Mouse (Mus musculus): Measurements from ENCODE around the gene Aif1. TPM values are rescaled to one million over a fixed set of nuclear protein-coding genes. Genes with fewer than 3 reads are reported as not detected.
A peak's percentile ranks its signal among the peaks of the same experiment; 100 is the strongest.

Aif1 gene
- polyA plus RNA-seq, 1 experiment, result 8.9 TPM

DNA sequence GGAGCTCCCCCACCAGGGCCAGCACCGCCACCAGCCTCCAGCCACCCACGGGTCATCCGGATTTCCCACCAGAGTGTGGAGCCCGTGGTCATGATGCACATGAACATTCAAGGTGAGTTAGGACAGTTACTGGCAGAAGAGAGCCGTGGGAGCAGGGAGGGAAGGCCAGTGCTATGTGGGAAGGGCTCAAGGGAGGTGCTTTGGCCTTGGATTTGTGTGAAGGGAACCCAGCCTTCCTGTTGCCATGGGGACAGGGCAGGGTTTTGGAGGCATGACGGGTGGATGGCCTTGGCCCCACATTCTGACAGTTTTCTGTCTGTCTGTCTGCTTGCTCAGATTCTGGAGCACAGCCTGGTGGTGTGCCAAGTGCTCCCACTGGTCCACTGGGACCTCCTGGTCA is 33.9 kb downstream of the Aif1 start:
- TF ChIP-seq CTCF (IDR thresholded peaks at IDR 0.05; ENCODE audit: borderline replicate concordance, control insufficient read depth, extremely low read depth, insufficient read depth, low read length, poor library complexity) (no peak), POLR2A (IDR thresholded peaks at IDR 0.05; ENCODE audit: control insufficient read depth, extremely low read depth, insufficient read depth, low read length, poor library complexity) (no peak)
- Histone ChIP-seq H3K4me1 (replicated peaks; ENCODE audit: control insufficient read depth, insufficient read depth, low read length) (no peaks in the 10 kb centered on the region), H3K27me3 (ENCODE audit: control insufficient read depth, insufficient read depth, low read length) (no peaks in the 10 kb centered on the region), H3K4me3 (ENCODE audit: control insufficient read depth, insufficient read depth, low read length) (no peak overlapping the region), H3K36me3 (ENCODE audit: control insufficient read depth, insufficient read depth, low read length) (peaks cover 85% of the 10 kb centered on the region), H3K27ac (ENCODE audit: control insufficient read depth, insufficient read depth, low read length) (no peak overlapping the region)
- no peak for DNase-seq
- 95% methylated on average over 6 of the region's 6 CpGs for WGBS

DNA sequence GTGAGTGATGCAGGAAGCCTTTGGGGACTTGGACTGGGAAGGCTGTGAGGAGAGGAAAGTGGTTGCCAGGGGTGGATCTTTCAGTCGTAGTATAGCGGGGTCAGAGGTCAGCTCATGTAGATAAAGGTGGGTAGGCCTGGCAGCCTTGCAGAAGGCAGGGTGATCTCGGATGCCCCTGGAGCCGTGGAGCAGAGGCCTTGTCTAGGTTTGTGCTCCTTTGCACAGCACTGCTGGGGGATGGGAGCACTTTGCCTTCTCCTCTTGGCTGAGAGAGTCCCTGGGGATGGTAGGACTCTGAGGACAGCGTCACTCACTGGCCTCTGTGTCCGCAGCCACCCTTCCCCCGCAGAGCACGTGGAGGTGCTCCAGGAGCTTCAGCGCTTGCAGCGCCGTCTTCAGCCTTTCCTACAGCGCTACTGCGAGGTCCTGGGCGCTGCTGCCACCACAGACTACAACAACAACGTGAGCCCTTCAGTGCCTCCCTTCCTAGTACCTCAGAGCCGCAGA is 35.3 kb downstream of the Aif1 start:
- peaks cover 71% of the 10 kb centered on the region for H3K36me3 ChIP-seq (ENCODE audit: control insufficient read depth, insufficient read depth, low read length)
- peaks cover 2% of the 10 kb centered on the region for H3K4me1 ChIP-seq (replicated peaks; ENCODE audit: control insufficient read depth, insufficient read depth, low read length)
- H3K4me3 ChIP-seq (ENCODE audit: control insufficient read depth, insufficient read depth, low read length), result no peak overlapping the region
- TF ChIP-seq POLR2A (IDR thresholded peaks at IDR 0.05; ENCODE audit: control insufficient read depth, extremely low read depth, insufficient read depth, low read length, poor library complexity) (no peak), CTCF (IDR thresholded peaks at IDR 0.05; ENCODE audit: borderline replicate concordance, control insufficient read depth, extremely low read depth, insufficient read depth, low read length, poor library complexity) (no peak)
- 93% methylated on average over 16 of the region's 16 CpGs for WGBS
- H3K27me3 ChIP-seq (ENCODE audit: control insufficient read depth, insufficient read depth, low read length), result no peaks in the 10 kb centered on the region
- DNase-seq, result no peak
- no peak overlapping the region for H3K27ac ChIP-seq (ENCODE audit: control insufficient read depth, insufficient read depth, low read length)

DNA sequence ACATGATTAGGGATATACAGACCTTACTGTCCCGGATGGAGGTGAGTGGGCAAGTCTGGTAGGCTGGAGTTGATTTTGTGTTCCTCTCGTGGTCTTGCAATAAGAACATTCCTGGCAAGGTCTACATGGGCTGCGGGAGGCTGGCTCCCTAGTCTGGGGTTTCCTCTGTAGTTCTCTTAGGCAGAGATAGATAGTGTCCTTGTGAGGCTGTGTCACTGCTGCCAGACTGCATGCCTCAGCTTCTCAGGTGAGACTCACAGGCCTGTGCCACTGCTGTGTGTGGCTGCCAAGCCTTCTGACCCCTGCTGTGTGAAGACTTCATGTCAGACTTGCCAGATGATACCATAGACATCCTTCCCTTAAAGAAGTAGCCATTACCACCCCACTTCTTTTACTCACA is 36.6 kb downstream of the Aif1 start:
- Histone ChIP-seq H3K4me1 (replicated peaks; ENCODE audit: control insufficient read depth, insufficient read depth, low read length) (peaks cover 4% of the 10 kb centered on the region), H3K4me3 (ENCODE audit: control insufficient read depth, insufficient read depth, low read length) (no peak overlapping the region), H3K36me3 (ENCODE audit: control insufficient read depth, insufficient read depth, low read length) (peaks cover 58% of the 10 kb centered on the region), H3K27me3 (ENCODE audit: control insufficient read depth, insufficient read depth, low read length) (no peaks in the 10 kb centered on the region), H3K27ac (ENCODE audit: control insufficient read depth, insufficient read depth, low read length) (no peak overlapping the region)
- TF ChIP-seq POLR2A (IDR thresholded peaks at IDR 0.05; ENCODE audit: control insufficient read depth, extremely low read depth, insufficient read depth, low read length, poor library complexity) (no peak), CTCF (IDR thresholded peaks at IDR 0.05; ENCODE audit: borderline replicate concordance, control insufficient read depth, extremely low read depth, insufficient read depth, low read length, poor library complexity) (no peak)
- 98% methylated on average over 3 of the region's 3 CpGs for WGBS
- DNase-seq, result no peak

DNA sequence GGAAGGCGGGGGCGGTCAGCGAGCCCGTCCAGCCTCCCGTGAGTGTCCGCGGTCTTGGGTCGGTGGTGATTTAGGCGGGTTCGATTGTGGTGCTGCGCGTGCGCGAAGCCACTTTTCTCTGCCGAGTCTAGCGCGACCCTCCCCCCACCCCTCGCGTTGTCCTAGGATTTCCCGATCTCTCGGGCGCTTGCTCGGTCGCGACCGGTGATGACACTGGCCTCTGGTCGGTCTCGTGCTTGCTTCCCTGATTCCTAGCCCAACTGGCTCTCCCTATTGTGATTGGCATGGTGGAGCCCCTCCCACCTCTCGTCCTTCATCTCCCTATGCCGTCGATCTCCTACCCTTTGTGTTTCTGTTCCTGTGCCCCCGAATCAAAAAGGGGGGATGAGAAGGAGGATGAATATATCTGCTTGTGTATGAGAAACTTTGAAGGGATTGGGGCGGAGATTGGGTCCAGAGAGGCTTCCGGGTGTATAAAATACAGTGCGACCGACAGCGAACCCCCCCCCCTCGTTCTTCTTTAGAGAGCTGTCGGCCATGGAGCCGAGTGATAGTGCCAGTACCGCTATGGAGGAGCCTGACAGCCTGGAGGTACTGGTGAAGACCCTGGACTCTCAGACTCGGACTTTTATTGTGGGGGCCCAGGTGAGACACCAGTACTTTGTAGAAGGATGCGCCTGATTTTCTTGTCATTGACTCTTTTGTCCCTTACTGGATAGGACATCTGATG is 40.1 kb downstream of the Aif1 start:
- Histone ChIP-seq H3K4me3 (ENCODE audit: control insufficient read depth, insufficient read depth, low read length) (peak overlapping the region; percentile 60), H3K27me3 (ENCODE audit: control insufficient read depth, insufficient read depth, low read length) (no peaks in the 10 kb centered on the region), H3K36me3 (ENCODE audit: control insufficient read depth, insufficient read depth, low read length) (peaks cover 23% of the 10 kb centered on the region), H3K27ac (ENCODE audit: control insufficient read depth, insufficient read depth, low read length) (no peak overlapping the region), H3K4me1 (replicated peaks; ENCODE audit: control insufficient read depth, insufficient read depth, low read length) (peaks cover 4% of the 10 kb centered on the region)
- TF ChIP-seq POLR2A (IDR thresholded peaks at IDR 0.05; ENCODE audit: control insufficient read depth, extremely low read depth, insufficient read depth, low read length, poor library complexity), result no peak
- TF ChIP-seq CTCF (IDR thresholded peaks at IDR 0.05; ENCODE audit: borderline replicate concordance, control insufficient read depth, extremely low read depth, insufficient read depth, low read length, poor library complexity), result 0 out of 2 replicates have a peak, but pooled peaks have one; percentile 4
- WGBS, result under 1% methylated on average over 43 of the region's 43 CpGs
- DNase-seq, result no peak

DNA sequence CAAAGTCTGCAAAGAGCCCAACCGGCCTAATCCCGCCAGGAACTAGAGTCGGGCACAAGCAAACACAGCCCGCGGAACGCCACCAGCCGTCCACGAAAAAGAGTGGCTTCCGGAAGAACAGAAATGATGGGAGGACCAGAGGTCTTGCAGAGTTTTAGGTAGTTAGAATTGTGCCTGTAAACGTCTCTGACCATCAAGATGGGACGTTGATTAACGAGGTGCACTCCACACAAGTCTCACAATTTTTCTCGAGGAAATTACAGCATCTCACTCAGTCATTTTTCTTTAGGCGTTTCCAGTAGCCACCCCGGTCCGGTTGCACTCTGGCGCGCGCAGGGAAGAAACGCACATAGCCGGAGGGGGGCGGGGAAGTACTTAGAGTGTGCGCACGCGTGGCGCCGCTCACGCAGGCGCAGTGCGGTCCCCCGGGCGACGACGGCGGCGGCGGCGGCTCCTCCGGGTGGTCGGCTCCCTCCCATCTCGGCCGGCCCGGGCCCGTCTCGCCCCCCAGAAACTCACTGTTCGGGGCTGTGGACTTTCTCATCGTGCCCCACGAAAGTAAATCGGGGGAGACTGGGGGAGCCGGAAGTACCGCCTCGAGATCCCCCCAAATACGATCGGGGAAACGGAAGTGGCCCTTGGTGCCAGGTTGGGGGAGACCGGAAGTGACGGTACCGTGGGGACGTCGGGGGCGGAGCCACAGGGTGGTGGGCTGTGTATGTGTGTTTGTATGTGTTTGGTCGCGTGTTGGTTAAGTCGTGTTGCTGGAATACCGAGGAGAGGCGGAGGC is 40.9 kb downstream of the Aif1 start, which contains the start of gene Bag6:
TSS of gene Bag6 (plus strand) at position 378 of the 790 bp plus-strand sequence.
- H3K27ac ChIP-seq (ENCODE audit: control insufficient read depth, insufficient read depth, low read length), result peak within 1 kb of the TSS; percentile 73
- peaks cover 4% of the 10 kb centered on the region for H3K4me1 ChIP-seq (replicated peaks; ENCODE audit: control insufficient read depth, insufficient read depth, low read length)
- H3K4me3 ChIP-seq (ENCODE audit: control insufficient read depth, insufficient read depth, low read length), result peak within 1 kb of the TSS; percentile 60
- 0 out of 2 replicates have a peak, but pooled peaks have one; percentile 5 for TF ChIP-seq CTCF (IDR thresholded peaks at IDR 0.05; ENCODE audit: borderline replicate concordance, control insufficient read depth, extremely low read depth, insufficient read depth, low read length, poor library complexity)
- peak; percentile 74; the same call in 1 of the 2 replicates for TF ChIP-seq POLR2A (IDR thresholded peaks at IDR 0.05; ENCODE audit: control insufficient read depth, extremely low read depth, insufficient read depth, low read length, poor library complexity)
- under 1% methylated on average over 66 of the region's 66 CpGs for WGBS
- no peaks in the 10 kb centered on the region for H3K27me3 ChIP-seq (ENCODE audit: control insufficient read depth, insufficient read depth, low read length)
- peaks cover 16% of the 10 kb centered on the region for H3K36me3 ChIP-seq (ENCODE audit: control insufficient read depth, insufficient read depth, low read length)
- DNase-seq, result peak; percentile 93

DNA sequence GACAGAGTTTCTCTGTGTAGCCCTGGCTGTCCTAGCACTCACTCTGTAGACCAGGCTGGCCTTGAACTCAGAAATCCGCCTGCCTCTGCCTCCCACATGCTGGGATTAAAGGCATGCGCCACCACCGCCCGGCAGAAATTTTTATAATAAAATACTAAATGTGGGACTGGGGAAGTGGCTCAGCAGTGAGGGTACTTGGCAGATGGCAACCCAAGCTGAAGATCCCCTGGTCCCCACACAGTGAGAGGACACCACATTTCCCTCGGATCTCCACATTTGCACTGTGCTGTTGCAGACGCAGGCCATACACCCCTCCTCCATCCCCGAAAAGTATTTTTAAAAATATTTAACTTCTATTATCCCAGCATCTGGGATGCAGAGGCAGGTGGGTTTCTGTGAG is 42.4 kb downstream of the Aif1 start:
- H3K36me3 ChIP-seq (ENCODE audit: control insufficient read depth, insufficient read depth, low read length), result peaks cover 4% of the 10 kb centered on the region
- no peak overlapping the region for H3K4me3 ChIP-seq (ENCODE audit: control insufficient read depth, insufficient read depth, low read length)
- WGBS, result 96% methylated on average over 7 of the region's 7 CpGs
- no peak for TF ChIP-seq CTCF (IDR thresholded peaks at IDR 0.05; ENCODE audit: borderline replicate concordance, control insufficient read depth, extremely low read depth, insufficient read depth, low read length, poor library complexity)
- no peak for TF ChIP-seq POLR2A (IDR thresholded peaks at IDR 0.05; ENCODE audit: control insufficient read depth, extremely low read depth, insufficient read depth, low read length, poor library complexity)
- no peak for DNase-seq
- peaks cover 4% of the 10 kb centered on the region for H3K4me1 ChIP-seq (replicated peaks; ENCODE audit: control insufficient read depth, insufficient read depth, low read length)
- H3K27ac ChIP-seq (ENCODE audit: control insufficient read depth, insufficient read depth, low read length), result no peak overlapping the region
- H3K27me3 ChIP-seq (ENCODE audit: control insufficient read depth, insufficient read depth, low read length), result no peaks in the 10 kb centered on the region

Measured in thymus, adult 2 months (tissue).